8 mouse cellular contexts compared by ENCODE assay signal in genomic region chr1:37985764-37986323, GRCm38 (mm10). TPM values are rescaled to one million over a fixed set of nuclear protein-coding genes. Genes with fewer than 3 reads are reported as not detected.
A peak's percentile ranks its signal among the peaks of the same experiment; 100 is the strongest.
DNase-seq lines count a peak whose midpoint lies in the region; ATAC-seq and TF ChIP-seq lines count a peak whose summit lies in the region.
"Had no signal": no experiment of that assay in that cellular context is flagged by ENCODE, and none has a peak within 500 bp of the region (broad histone marks: within the 10 kb centered on the region; RNA-seq: fewer than 3 reads in every experiment).

No protein-coding gene starts in this region.

- WGBS in kidney, embryonic 16.5 days: 78% methylated on average over 9 of the region's 9 CpGs

- H3K9ac ChIP-seq in kidney, embryonic 16.5 days (replicated peaks; ENCODE audit: low read length): no peak overlapping the region
- no peak overlapping the region for H3K9ac ChIP-seq in ES-E14 (ENCODE audit: insufficient read depth, low read depth, low read length, poor library complexity, severe bottlenecking)

- no peaks in the 10 kb centered on the region for H3K4me1 ChIP-seq in kidney, embryonic 16.5 days (ENCODE audit: insufficient read depth, low read length)
- no peaks in the 10 kb centered on the region for H3K4me1 ChIP-seq in ES-E14 (ENCODE audit: control insufficient read depth in 2 of 2, insufficient read depth in 2 of 2, low read length in 2 of 2, poor library complexity in 1 of 2)

- intact Hi-C loops in left cerebral cortex, postnatal 4 days (cut with DNase I): no loop called here

- DNase-seq in kidney, adult 18-20 months: peak; percentile 33
- DNase-seq in 416B (ENCODE audit: low read depth) (peak; percentile 69), ES-E14 (ENCODE audit: low read depth, low spot score) (peak; percentile 73)
- DNase-seq in cerebellum, postnatal 36 days: peak; percentile 30 to 35
- DNase-seq in left cerebral cortex, postnatal 4 days: peak; percentile 50
- DNase-seq in testis, postnatal 14 days (ENCODE audit: low spot score): peak; percentile 21

- peaks cover 42% of the 10 kb centered on the region for H3K36me3 ChIP-seq in kidney, embryonic 16.5 days (ENCODE audit: insufficient read depth, low read length)
- H3K36me3 ChIP-seq in ES-E14 (ENCODE audit: control insufficient read depth, insufficient read depth, low read length, poor library complexity, severe bottlenecking): peaks cover 17% of the 10 kb centered on the region

- H3K27me3 ChIP-seq in kidney, embryonic 16.5 days (ENCODE audit: insufficient read depth, low read length): no peaks in the 10 kb centered on the region

- H3K9me3 ChIP-seq in kidney, embryonic 16.5 days (ENCODE audit: low read length): no peaks in the 10 kb centered on the region
- no peaks in the 10 kb centered on the region for H3K9me3 ChIP-seq in ES-E14 (ENCODE audit: control insufficient read depth, insufficient read depth, low read depth, low read length)

- no peak overlapping the region for H3K4me3 ChIP-seq in kidney, embryonic 16.5 days (ENCODE audit: low read length)
- H3K4me3 ChIP-seq in ES-E14 (ENCODE audit: insufficient read depth in 1 of 2, low read depth in 1 of 2, low read length in 2 of 2, poor library complexity in 1 of 2, severe bottlenecking in 1 of 2): no peak overlapping the region

- ATAC-seq in kidney, embryonic 16.5 days (ENCODE audit: low FRiP score, low TSS enrichment): no peak

- H3K27ac ChIP-seq in kidney, embryonic 16.5 days (ENCODE audit: low read length): no peak overlapping the region
- H3K27ac ChIP-seq in ES-E14 (ENCODE audit: insufficient read depth, low read depth, low read length, poor library complexity, severe bottlenecking): no peak overlapping the region

- no peak overlapping the region for H3K4me2 ChIP-seq in kidney, embryonic 16.5 days (replicated peaks; ENCODE audit: low read depth, low read length)

- in situ Hi-C loops in ES-E14 (cut with MboI; ENCODE audit: low sequenced_read_pairs in 2 of 2, unreplicated experiment in 2 of 2): no loop called here

TF ChIP-seq in ES-E14, 5 proteins besides CTCF, POLR2A, EP300 and RAD21:
- 0 out of 2 replicates have a peak, but pooled peaks have one; percentile 23 for TF ChIP-seq ZC3H11A (IDR thresholded peaks at IDR 0.05; ENCODE audit: borderline replicate concordance, low read depth, low read length)
- TF ChIP-seq MAFK (IDR thresholded peaks at IDR 0.05; ENCODE audit: insufficient read depth, low read depth, low read length): no peak
- TF ChIP-seq HCFC1 (IDR thresholded peaks at IDR 0.05; ENCODE audit: borderline replicate concordance, insufficient read depth, low read length): no peak

RNA-seq across cellular contexts. Expression of gene Txndc9, which starts 11.8 kb away (rescaled TPM):
- 130 and 136 TPM in 2 replicates for polyA plus RNA-seq in kidney, embryonic 16.5 days (2015; fragmentation: Nextera tagmentation; extraction: Ambion mirVana)
- total RNA-seq in ES-E14 (2012; rRNA removed): 42.4 and 71.2 TPM in 2 replicates
- total RNA-seq in left cerebral cortex, postnatal 4 days (2021): 10 to 100 TPM; 72.7 to 75.0 TPM

RNA-seq across cellular contexts. Expression of gene Eif5b, which starts 12.0 kb away (rescaled TPM):
- polyA plus RNA-seq in kidney, embryonic 16.5 days (2015; fragmentation: Nextera tagmentation; extraction: Ambion mirVana): 21.4 and 27.1 TPM in 2 replicates
- 28.8 and 30.6 TPM in 2 replicates for total RNA-seq in ES-E14 (2012; rRNA removed)
- total RNA-seq in left cerebral cortex, postnatal 4 days (2021): 10 to 100 TPM; 50.7 to 51.0 TPM

RNA-seq across cellular contexts. Expression of gene Lyg1, which starts 28.3 kb away (rescaled TPM):
- polyA plus RNA-seq in kidney, embryonic 16.5 days (2015; fragmentation: Nextera tagmentation; extraction: Ambion mirVana): not detected in 2 replicates
- not detected in 2 replicates for total RNA-seq in ES-E14 (2012; rRNA removed)
- not detected for total RNA-seq in left cerebral cortex, postnatal 4 days (2021)
- polyA plus RNA-seq: liver, embryonic 16.5 days had no signal

Comparison
In these comparisons a context has a peak if more than half of its experiments do, and no peak if none do; other contexts are left out.
1. DNase-seq: peak in every context shown above with its lines; median percentile 73 in ES-E14; 69 in 416B; 50 in left cerebral cortex, postnatal 4 days; 33 in kidney, adult 18-20 months; 32 in cerebellum, postnatal 36 days; 21 in testis, postnatal 14 days.